Mouse (Mus musculus): ENCODE data around the gene Micall1.

Micall1 gene

GRCm38 (mm10) chr15:79176905-79177304 lies 68.2 kb downstream of the Micall1 start:
- peak; percentile 1 for DNase-seq (ENCODE audit: extremely low spot score)

- no peak for DNase-seq (ENCODE audit: extremely low spot score)
Measured at GRCm38 (mm10) chr15:79185213-79185612, 76.5 kb downstream of the Micall1 start.
